Mouse (Mus musculus) midbrain, embryonic 12.5 days (tissue): ENCODE measurements around the gene Prkag2. TPM values are rescaled to one million over a fixed set of nuclear protein-coding genes. Genes with fewer than 3 reads are reported as not detected.

Experiments used
- ATAC-seq: fragments of 200-750 bp; cut with Nextera tagmentation; 2 replicates; pipeline ENCODE4 v1.8.0; 2017; ENCODE audit warnings: low read depth, moderate TSS enrichment, moderate library complexity; ENCODE audit not compliant: low FRiP score
- H3K27ac ChIP-seq: fragments of 300-500 bp; sonication (generic); replicated peaks from 2 replicates; pipeline ENCODE4 v1.5.1; 2016; ENCODE audit warnings: mild to moderate bottlenecking
- H3K27me3 ChIP-seq: fragments of 300-500 bp; sonication (generic); 2 replicates; pipeline ENCODE4 v1.6.1; 2016; ENCODE audit warnings: mild to moderate bottlenecking
- H3K36me3 ChIP-seq: fragments of 300-500 bp; sonication (generic); 2 replicates; pipeline ENCODE4 v1.6.1; 2016
- H3K4me1 ChIP-seq: fragments of 300-500 bp; sonication (generic); 2 replicates; pipeline ENCODE4 v1.6.1; 2016
- H3K4me2 ChIP-seq: fragments of 300-500 bp; sonication (generic); replicated peaks from 2 replicates; pipeline ENCODE4 v1.6.1; 2016; ENCODE audit warnings: mild to moderate bottlenecking, moderate library complexity
- H3K4me3 ChIP-seq: fragments of 300-500 bp; sonication (generic); 2 replicates; pipeline ENCODE4 v1.5.1; 2016; ENCODE audit warnings: mild to moderate bottlenecking
- H3K9ac ChIP-seq: fragments of 300-500 bp; sonication (generic); replicated peaks from 2 replicates; pipeline ENCODE4 v1.6.1; 2016; ENCODE audit warnings: mild to moderate bottlenecking, moderate library complexity
- H3K9me3 ChIP-seq: fragments of 300-500 bp; sonication (generic); 2 replicates; pipeline ENCODE4 v1.6.1; 2016; ENCODE audit warnings: mild to moderate bottlenecking
- WGBS: fragments of 180-500 bp; shearing (Covaris S2); methylation state at CpG from one replicate; pipeline ENCODE4 v1.1.7; 2016; 5-methylcytosine and 5-hydroxymethylcytosine counted together
- polyA plus RNA-seq: library from polyadenylated mRNA; unstranded; fragments of >200 nt; fragmentation: Nextera tagmentation; extraction: Ambion mirVana; gene quantifications from 2 replicates; pipeline ENCODE4 v1.2.1, GENCODE M21; 2016

Prkag2 gene
- polyA plus RNA-seq, 1 experiment from 2014 or later: 56.2 TPM

GRCm38 (mm10) chr5:24902835-24903234, 197.6 kb downstream of the Prkag2 start:
- Histone ChIP-seq H3K36me3 (peaks cover 14% of the 10 kb centered on the region), H3K4me2 (no peak overlapping the region), H3K4me3 (no peak overlapping the region), H3K27me3 (no peaks in the 10 kb centered on the region), H3K4me1 (peaks cover 11% of the 10 kb centered on the region), H3K9me3 (no peaks in the 10 kb centered on the region), H3K9ac (no peak overlapping the region), H3K27ac (no peak overlapping the region)
- no peak for ATAC-seq
- WGBS: 32% methylated on average over 4 of the region's 4 CpGs

- Histone ChIP-seq H3K27me3 (no peaks in the 10 kb centered on the region), H3K4me3 (no peak overlapping the region), H3K4me2 (no peak overlapping the region), H3K9ac (no peak overlapping the region), H3K9me3 (no peaks in the 10 kb centered on the region), H3K36me3 (peaks cover 7% of the 10 kb centered on the region; the same call in 1 of the 2 replicates), H3K27ac (no peak overlapping the region), H3K4me1 (0 out of 2 replicates have a peak, but pooled peaks cover 3% of the 10 kb centered on the region)
- WGBS: 86% methylated on average over 4 of the region's 4 CpGs
- no peak for ATAC-seq
These were observed 204.8 kb downstream of the Prkag2 start for GRCm38 (mm10) chr5:24895606-24896005.

- ATAC-seq: no peak
- Histone ChIP-seq H3K27ac (no peak overlapping the region), H3K4me3 (no peak overlapping the region), H3K36me3 (no peaks in the 10 kb centered on the region), H3K9me3 (no peaks in the 10 kb centered on the region), H3K4me1 (0 out of 2 replicates have a peak, but pooled peaks cover 3% of the 10 kb centered on the region), H3K4me2 (no peak overlapping the region), H3K27me3 (no peaks in the 10 kb centered on the region), H3K9ac (no peak overlapping the region)
- WGBS: 81% methylated on average over 1 of the region's 1 CpGs
These were observed 205.6 kb downstream of the Prkag2 start for GRCm38 (mm10) chr5:24894814-24895213.

GRCm38 (mm10) chr5:24892461-24892860, 208.0 kb downstream of the Prkag2 start:
- 91% methylated on average over 11 of the region's 11 CpGs for WGBS
- no peak for ATAC-seq

GRCm38 (mm10) chr5:24889860-24890259, 210.6 kb downstream of the Prkag2 start:
- no peak for ATAC-seq
- no peaks in the 10 kb centered on the region for H3K9me3 ChIP-seq
- peaks cover 38% of the 10 kb centered on the region for H3K36me3 ChIP-seq
- H3K27me3 ChIP-seq: no peaks in the 10 kb centered on the region
- 79% methylated on average over 9 of the region's 9 CpGs for WGBS
- H3K4me1 ChIP-seq: 0 out of 2 replicates have a peak, but pooled peaks cover 3% of the 10 kb centered on the region
- no peak overlapping the region for H3K4me3 ChIP-seq
- no peak overlapping the region for H3K27ac ChIP-seq
- no peak overlapping the region for H3K4me2 ChIP-seq
- H3K9ac ChIP-seq: no peak overlapping the region

More at GRCm38 (mm10) chr5:24892461-24892860, 208.0 kb downstream of the Prkag2 start:
- H3K4me2 ChIP-seq: no peak overlapping the region
- no peak overlapping the region for H3K9ac ChIP-seq
- no peak overlapping the region for H3K27ac ChIP-seq
- H3K27me3 ChIP-seq: no peaks in the 10 kb centered on the region
- H3K36me3 ChIP-seq: peaks cover 13% of the 10 kb centered on the region; the same call in 1 of the 2 replicates
- no peaks in the 10 kb centered on the region for H3K9me3 ChIP-seq
- no peak overlapping the region for H3K4me3 ChIP-seq
- H3K4me1 ChIP-seq: 0 out of 2 replicates have a peak, but pooled peaks cover 3% of the 10 kb centered on the region

- no peak overlapping the region for H3K4me2 ChIP-seq
- no peak overlapping the region for H3K27ac ChIP-seq
- H3K9ac ChIP-seq: no peak overlapping the region
- no peaks in the 10 kb centered on the region for H3K27me3 ChIP-seq
- 0 out of 2 replicates have a peak, but pooled peaks cover 2% of the 10 kb centered on the region for H3K4me1 ChIP-seq
- H3K36me3 ChIP-seq: peaks cover 42% of the 10 kb centered on the region
- WGBS: 85% methylated on average over 11 of the region's 11 CpGs
- H3K4me3 ChIP-seq: no peak overlapping the region
- ATAC-seq: no peak
- H3K9me3 ChIP-seq: no peaks in the 10 kb centered on the region
These were observed 211.4 kb downstream of the Prkag2 start for GRCm38 (mm10) chr5:24888874-24889591.

- WGBS: 89% methylated on average over 8 of the region's 8 CpGs
- H3K9ac ChIP-seq: no peak overlapping the region
- H3K4me3 ChIP-seq: no peak overlapping the region
- peaks cover 49% of the 10 kb centered on the region for H3K36me3 ChIP-seq
- ATAC-seq: no peak
- H3K9me3 ChIP-seq: no peaks in the 10 kb centered on the region
- no peak overlapping the region for H3K4me2 ChIP-seq
- no peaks in the 10 kb centered on the region for H3K27me3 ChIP-seq
- H3K4me1 ChIP-seq: no peaks in the 10 kb centered on the region
- no peak overlapping the region for H3K27ac ChIP-seq
These were observed 213.2 kb downstream of the Prkag2 start for GRCm38 (mm10) chr5:24887271-24887670.

- Histone ChIP-seq H3K9me3 (no peaks in the 10 kb centered on the region), H3K27ac (no peak overlapping the region)
These were observed 221.7 kb downstream of the Prkag2 start for GRCm38 (mm10) chr5:24878713-24879112.

GRCm38 (mm10) chr5:24877836-24878624, 222.4 kb downstream of the Prkag2 start:
- no peak overlapping the region for H3K4me2 ChIP-seq
- no peaks in the 10 kb centered on the region for H3K4me1 ChIP-seq
- peaks cover 56% of the 10 kb centered on the region for H3K36me3 ChIP-seq
- no peak for ATAC-seq
- no peaks in the 10 kb centered on the region for H3K27me3 ChIP-seq
- 95% methylated on average over 11 of the region's 11 CpGs for WGBS
- H3K9me3 ChIP-seq: no peaks in the 10 kb centered on the region
- H3K4me3 ChIP-seq: no peak overlapping the region
- no peak overlapping the region for H3K27ac ChIP-seq
- H3K9ac ChIP-seq: no peak overlapping the region

More at GRCm38 (mm10) chr5:24878713-24879112, 221.7 kb downstream of the Prkag2 start:
- Histone ChIP-seq H3K36me3 (peaks cover 56% of the 10 kb centered on the region), H3K4me2 (no peak overlapping the region), H3K4me1 (no peaks in the 10 kb centered on the region), H3K4me3 (no peak overlapping the region), H3K9ac (no peak overlapping the region), H3K27me3 (no peaks in the 10 kb centered on the region)
- 90% methylated on average over 4 of the region's 4 CpGs for WGBS
- ATAC-seq: no peak

GRCm38 (mm10) chr5:24876653-24877052, 223.8 kb downstream of the Prkag2 start:
- peaks cover 49% of the 10 kb centered on the region for H3K36me3 ChIP-seq
- ATAC-seq: no peak
- WGBS: 92% methylated on average over 9 of the region's 9 CpGs
- no peak overlapping the region for H3K27ac ChIP-seq
- no peak overlapping the region for H3K4me3 ChIP-seq
- no peaks in the 10 kb centered on the region for H3K27me3 ChIP-seq
- H3K4me1 ChIP-seq: no peaks in the 10 kb centered on the region; the same call in 1 of the 2 replicates
- no peaks in the 10 kb centered on the region for H3K9me3 ChIP-seq
- H3K9ac ChIP-seq: no peak overlapping the region
- no peak overlapping the region for H3K4me2 ChIP-seq

- Histone ChIP-seq H3K4me2 (no peak overlapping the region), H3K9ac (no peak overlapping the region), H3K9me3 (no peaks in the 10 kb centered on the region), H3K4me3 (no peak overlapping the region), H3K27ac (no peak overlapping the region), H3K4me1 (peaks cover 5% of the 10 kb centered on the region; the same call in 1 of the 2 replicates), H3K27me3 (no peaks in the 10 kb centered on the region), H3K36me3 (peaks cover 40% of the 10 kb centered on the region)
- ATAC-seq: no peak
- WGBS: 90% methylated on average over 4 of the region's 4 CpGs
These were observed 226.3 kb downstream of the Prkag2 start for GRCm38 (mm10) chr5:24874111-24874510.

GRCm38 (mm10) chr5:24873221-24873620, 227.2 kb downstream of the Prkag2 start:
- H3K27me3 ChIP-seq: no peaks in the 10 kb centered on the region
- WGBS: 75% methylated on average over 6 of the region's 6 CpGs
- H3K4me3 ChIP-seq: no peak overlapping the region
- H3K36me3 ChIP-seq: peaks cover 36% of the 10 kb centered on the region
- H3K4me1 ChIP-seq: peaks cover 5% of the 10 kb centered on the region; the same call in 1 of the 2 replicates
- no peak for ATAC-seq
- no peak overlapping the region for H3K9ac ChIP-seq
- no peak overlapping the region for H3K4me2 ChIP-seq
- no peak overlapping the region for H3K27ac ChIP-seq
- H3K9me3 ChIP-seq: no peaks in the 10 kb centered on the region
